Mouse (Mus musculus) neural tube, embryonic 14.5 days (tissue): ENCODE results near the gene Arrb1. TPM values are rescaled to one million over a fixed set of nuclear protein-coding genes. Genes with fewer than 3 reads are reported as not detected.

ENCODE experiments used
- ATAC-seq: fragments of 200-750 bp; cut with Nextera tagmentation; 2 replicates; pipeline ENCODE4 v1.8.0; 2017; ENCODE audit warnings: low read depth, mild to moderate bottlenecking, moderate TSS enrichment, moderate library complexity
- H3K27ac ChIP-seq: fragments of 300-500 bp; sonication (generic); 2 replicates; pipeline ENCODE4 v1.5.1; 2014; ENCODE audit warnings: low read depth, mild to moderate bottlenecking, control low read depth, low read length, moderate library complexity, mixed read lengths
- H3K27me3 ChIP-seq: fragments of 300-500 bp; sonication (generic); 2 replicates; pipeline ENCODE4 v1.6.1; 2014; ENCODE audit warnings: low read length; ENCODE audit not compliant: control insufficient read depth, insufficient read depth
- H3K36me3 ChIP-seq: fragments of 300-500 bp; sonication (generic); 2 replicates; pipeline ENCODE4 v1.6.1; 2014; ENCODE audit warnings: low read length, mixed read lengths; ENCODE audit not compliant: control insufficient read depth, insufficient read depth
- H3K4me1 ChIP-seq: fragments of 300-500 bp; sonication (generic); 2 replicates; pipeline ENCODE4 v1.6.1; 2014; ENCODE audit warnings: low read length; ENCODE audit not compliant: control insufficient read depth, insufficient read depth
- H3K4me2 ChIP-seq: fragments of 300-500 bp; sonication (generic); 2 replicates; pipeline ENCODE4 v1.6.1; 2014; ENCODE audit warnings: mild to moderate bottlenecking, low read depth, low read length, control low read depth
- H3K4me3 ChIP-seq: fragments of 300-500 bp; sonication (generic); 2 replicates; pipeline ENCODE4 v1.5.1; 2014; ENCODE audit warnings: low read depth, low read length, control low read depth, mixed read lengths
- H3K9ac ChIP-seq: fragments of 300-500 bp; sonication (generic); replicated peaks from 2 replicates; pipeline ENCODE4 v1.6.1; 2014; ENCODE audit warnings: low read depth, mild to moderate bottlenecking, control low read depth, low read length, mixed read lengths
- H3K9me3 ChIP-seq: fragments of 300-500 bp; sonication (generic); 2 replicates; pipeline ENCODE4 v1.6.1; 2016; ENCODE audit warnings: low read length; ENCODE audit not compliant: control insufficient read depth
- WGBS: fragments of 180-500 bp; shearing (Covaris S2); extraction: QIAGEN DNeasy Blood & Tissue Kit; methylation state at CpG from one replicate; pipeline ENCODE4 v1.1.7; 2014; 5-methylcytosine and 5-hydroxymethylcytosine counted together
- microRNA counts: library from miRNA; unstranded; fragments of <30 nt; microRNA quantifications from one replicate; lab custom pipeline; 2016
- microRNA-seq: library from miRNA; unstranded; fragments of <30 nt; microRNA quantifications from one replicate; pipeline ENCODE4, GENCODE M21; 2016
- polyA plus RNA-seq: library from polyadenylated mRNA; unstranded; fragments of >200 nt; fragmentation: Nextera tagmentation; extraction: Ambion mirVana; gene quantifications from 2 replicates; pipeline ENCODE4 v1.2.1, GENCODE M21; 2014

The Arrb1 gene
- polyA plus RNA-seq, 1 experiment from 2014 or later, result 9.9 TPM

GRCm38 (mm10) chr7:99654244-99654643 is 119.0 kb downstream of the Arrb1 start:
- no peaks in the 10 kb centered on the region for H3K36me3 ChIP-seq
- WGBS, result 85% methylated on average over 11 of the region's 11 CpGs
- H3K27ac ChIP-seq, result no peak overlapping the region
- H3K4me2 ChIP-seq, result no peak overlapping the region
- H3K9ac ChIP-seq, result no peak overlapping the region
- no peaks in the 10 kb centered on the region for H3K27me3 ChIP-seq
- no peak for ATAC-seq
- no peaks in the 10 kb centered on the region for H3K9me3 ChIP-seq
- H3K4me3 ChIP-seq, result no peak overlapping the region
- H3K4me1 ChIP-seq, result peaks cover 13% of the 10 kb centered on the region

MicroRNAs encoded within 50 kb of the gene (microRNA counts, 519-probe panel; counts per million panel counts)
- microRNA mmu-miR-326 (lab: Ali Mortazavi, UCI), result 3,842 counts per million, percentile 37 among the panel's probes with 10 or more counts

Small RNA genes lying within 50 kb of the gene (microRNA-seq; reads per million reads assigned to microRNA genes)
- 74.5 reads per million, percentile 42 among the genes with 10 or more reads in this experiment for gene Mir326

Other genes starting within 250 kb of the Arrb1 start
- 38.7 and 139 TPM in 2 replicates for gene Serpinh1, start 182.2 kb upstream of the Arrb1 start, polyA plus RNA-seq
- 38.1 and 47.9 TPM in 2 replicates for gene Gdpd5, start 154.1 kb upstream of the Arrb1 start, polyA plus RNA-seq
- gene Klhl35, start 69.5 kb upstream of the Arrb1 start, polyA plus RNA-seq, result 2.4 and 4.8 TPM in 2 replicates
- gene Rps3, start 51.7 kb upstream of the Arrb1 start, polyA plus RNA-seq, result 408 and 464 TPM in 2 replicates
- 1.8 and 3.5 TPM in 2 replicates for gene Tpbgl, start 91.6 kb downstream of the Arrb1 start, polyA plus RNA-seq
- gene Slco2b1, start 175.9 kb downstream of the Arrb1 start, polyA plus RNA-seq, result 3.4 and 5.5 TPM in 2 replicates
- gene Olfr520, start 194.8 kb downstream of the Arrb1 start, polyA plus RNA-seq, result not detected in 2 replicates
- not detected in 2 replicates for gene Olfr521, start 228.0 kb downstream of the Arrb1 start, polyA plus RNA-seq